Mouse (Mus musculus) MEL (cell line): ENCODE measurements at regions not wholly inside any gene's neighbourhood (a gene's known extent, or its start where the extent isn't known, plus 50 kb on each side); places are given as distances from the start of the nearest gene placed in this dataset.

Experiments
- DNase-seq: peaks from one replicate; pipeline ENCODE4 v3.0.0; 2011; ENCODE audit warnings: low read depth, low spot score
- H3K27ac ChIP-seq: 2 replicates; pipeline ENCODE4 v1.5.1; 2012; ENCODE audit warnings: low read depth, mild to moderate bottlenecking, control low read depth, low read length, moderate library complexity; ENCODE audit not compliant: control insufficient read depth
- H3K27me3 ChIP-seq, 2 experiments: fragments of 150-350 bp in 1 of 2; sonication (generic) in 1 of 2; 2 replicates each; pipeline ENCODE4 v1.6.1; 2012; ENCODE audit warnings: low read length in 2 of 2, mild to moderate bottlenecking in 2 of 2, improper control_type of control experiment in 1 of 2, moderate library complexity in 1 of 2; ENCODE audit not compliant: insufficient read depth in 2 of 2, control insufficient read depth in 1 of 2
- H3K36me3 ChIP-seq, 2 experiments: 2 replicates each; pipeline ENCODE4 v1.6.1; 2012 to 2014; ENCODE audit warnings: low read length in 2 of 2, improper control_type of control experiment in 1 of 2, inconsistent platforms in 1 of 2, mild to moderate bottlenecking in 1 of 2; ENCODE audit not compliant: insufficient read depth in 2 of 2, control insufficient read depth in 1 of 2
- H3K4me1 ChIP-seq, 2 experiments: fragments of 150-350 bp in 1 of 2; sonication (generic) in 1 of 2; 2 replicates each; pipeline ENCODE4 v1.6.1; 2012; ENCODE audit warnings: low read length in 2 of 2, improper control_type of control experiment in 1 of 2, mild to moderate bottlenecking in 1 of 2; ENCODE audit not compliant: insufficient read depth in 2 of 2, control insufficient read depth in 1 of 2
- H3K4me3 ChIP-seq, 2 experiments: fragments of 150-350 bp in 1 of 2; sonication (generic) in 1 of 2; 2 replicates each; pipeline ENCODE4 v1.5.1; 2012; ENCODE audit warnings: low read depth in 2 of 2, low read length in 2 of 2, mild to moderate bottlenecking in 2 of 2, moderate library complexity in 2 of 2, control low read depth in 1 of 2, improper control_type of control experiment in 1 of 2; ENCODE audit not compliant: control insufficient read depth in 1 of 2, insufficient read depth in 1 of 2
- H3K79me2 ChIP-seq: 2 replicates; pipeline ENCODE4 v1.6.1; 2012; ENCODE audit warnings: mild to moderate bottlenecking, low read length, moderate library complexity; ENCODE audit not compliant: control insufficient read depth, poor library complexity, insufficient read depth
- H3K9ac ChIP-seq: 2 replicates; pipeline ENCODE4 v1.6.1; 2012; ENCODE audit warnings: low read depth, mild to moderate bottlenecking, control low read depth, low read length, moderate library complexity; ENCODE audit not compliant: control insufficient read depth, poor library complexity, severe bottlenecking
- H3K9me3 ChIP-seq: fragments of 150-350 bp; sonication (generic); replicated peaks from 2 replicates; pipeline ENCODE4 v1.6.1; 2012; ENCODE audit warnings: mild to moderate bottlenecking, low read length, improper control_type of control experiment, moderate library complexity; ENCODE audit not compliant: insufficient read depth
- CHD1 ChIP-seq: IDR thresholded peaks from 2 replicates; pipeline ENCODE4 v1.6.1; 2012; ENCODE audit warnings: low read depth, mild to moderate bottlenecking, inconsistent platforms, low read length, improper control_type of control experiment
- CHD2 ChIP-seq: IDR thresholded peaks from 2 replicates; pipeline ENCODE4 v1.6.1; 2011; ENCODE audit warnings: low read length, improper control_type of control experiment
- CTCF ChIP-seq, 3 experiments: IDR thresholded peaks in 2 of 3; conservative IDR thresholded peaks in 1 of 3; 2 replicates each; pipeline ENCODE4 v1.5.1; 2011 to 2012; ENCODE audit warnings: low read length in 3 of 3, low read depth in 2 of 3, mild to moderate bottlenecking in 2 of 3, improper control_type of control experiment in 1 of 3, inconsistent platforms in 1 of 3, mixed read lengths in 1 of 3, moderate library complexity in 1 of 3; ENCODE audit not compliant: control insufficient read depth in 1 of 3, insufficient read depth in 1 of 3, poor library complexity in 1 of 3, severe bottlenecking in 1 of 3
- ETS1 ChIP-seq: IDR thresholded peaks from 2 replicates; pipeline ENCODE4 v1.6.1; 2012; ENCODE audit warnings: low read depth, mild to moderate bottlenecking, inconsistent platforms, low read length, improper control_type of control experiment, moderate library complexity
- GABPA ChIP-seq: IDR thresholded peaks from 2 replicates; pipeline ENCODE4 v1.6.1; 2012; ENCODE audit warnings: low read depth, mild to moderate bottlenecking, inconsistent platforms, low read length, improper control_type of control experiment, moderate library complexity
- GATA1 ChIP-seq: IDR thresholded peaks from 2 replicates; pipeline ENCODE4 v1.6.1; 2011; ENCODE audit warnings: low read depth, low read length, improper control_type of control experiment
- HCFC1 ChIP-seq: IDR thresholded peaks from 2 replicates; pipeline ENCODE4 v1.6.1; 2012; ENCODE audit warnings: low read depth, mild to moderate bottlenecking, inconsistent platforms, low read length, improper control_type of control experiment, moderate library complexity
- KAT2A ChIP-seq: conservative IDR thresholded peaks from 2 replicates; pipeline ENCODE4 v1.6.1; 2012; ENCODE audit warnings: low read depth, low read length, improper control_type of control experiment, inconsistent platforms
- MAZ ChIP-seq: IDR thresholded peaks from 2 replicates; pipeline ENCODE4 v1.6.1; 2012; ENCODE audit warnings: low read depth, mild to moderate bottlenecking, inconsistent platforms, low read length, improper control_type of control experiment
- MXI1 ChIP-seq: IDR thresholded peaks from 2 replicates; pipeline ENCODE4 v1.6.1; 2011; ENCODE audit warnings: mild to moderate bottlenecking, low read depth, low read length, improper control_type of control experiment
- MYB ChIP-seq: IDR thresholded peaks from 2 replicates; pipeline ENCODE4 v1.6.1; 2011; ENCODE audit warnings: mild to moderate bottlenecking, low read depth, low read length, improper control_type of control experiment
- NELFE ChIP-seq: IDR thresholded peaks from 2 replicates; pipeline ENCODE4 v1.6.1; 2011; ENCODE audit warnings: low read depth, low read length, improper control_type of control experiment
- POLR2A ChIP-seq, 2 experiments: IDR thresholded peaks; 2 replicates each; pipeline ENCODE4 v1.6.1; 2011 to 2012; ENCODE audit warnings: low read length in 2 of 2, mild to moderate bottlenecking in 2 of 2, control low read depth in 1 of 2, improper control_type of control experiment in 1 of 2, low read depth in 1 of 2, moderate library complexity in 1 of 2; ENCODE audit not compliant: control insufficient read depth in 1 of 2, insufficient read depth in 1 of 2, poor library complexity in 1 of 2
- POLR2AphosphoS2 ChIP-seq: IDR thresholded peaks from 2 replicates; pipeline ENCODE4 v1.6.1; 2011; ENCODE audit warnings: low read length, improper control_type of control experiment
- TAL1 ChIP-seq: IDR thresholded peaks from 2 replicates; pipeline ENCODE4 v1.6.1; 2012; ENCODE audit warnings: mild to moderate bottlenecking, inconsistent platforms, low read length, moderate library complexity, mixed read lengths
- TCF12 ChIP-seq: IDR thresholded peaks from 2 replicates; pipeline ENCODE4 v1.6.1; 2014; ENCODE audit warnings: low read depth, mild to moderate bottlenecking, inconsistent platforms, low read length, improper control_type of control experiment, moderate library complexity
- UBTF ChIP-seq: IDR thresholded peaks from 2 replicates; pipeline ENCODE4 v1.6.1; 2012; ENCODE audit warnings: low read depth, mild to moderate bottlenecking, inconsistent platforms, low read length, improper control_type of control experiment, moderate library complexity, borderline replicate concordance; ENCODE audit not compliant: insufficient read depth
- USF1 ChIP-seq: IDR thresholded peaks from 2 replicates; pipeline ENCODE4 v1.6.1; 2014; ENCODE audit warnings: low read depth, mild to moderate bottlenecking, inconsistent platforms, low read length, improper control_type of control experiment, moderate library complexity
- ZKSCAN1 ChIP-seq: IDR thresholded peaks from 2 replicates; pipeline ENCODE4 v1.6.1; 2012; ENCODE audit warnings: low read depth, mild to moderate bottlenecking, inconsistent platforms, low read length, improper control_type of control experiment, moderate library complexity
- ZMIZ1 ChIP-seq: IDR thresholded peaks from 2 replicates; pipeline ENCODE4 v1.6.1; 2012; ENCODE audit warnings: low read depth, mild to moderate bottlenecking, inconsistent platforms, low read length, improper control_type of control experiment, moderate library complexity
- ZNF384 ChIP-seq: IDR thresholded peaks from 2 replicates; pipeline ENCODE4 v1.6.1; 2012; ENCODE audit warnings: low read depth, mild to moderate bottlenecking, inconsistent platforms, low read length, improper control_type of control experiment

DNA sequence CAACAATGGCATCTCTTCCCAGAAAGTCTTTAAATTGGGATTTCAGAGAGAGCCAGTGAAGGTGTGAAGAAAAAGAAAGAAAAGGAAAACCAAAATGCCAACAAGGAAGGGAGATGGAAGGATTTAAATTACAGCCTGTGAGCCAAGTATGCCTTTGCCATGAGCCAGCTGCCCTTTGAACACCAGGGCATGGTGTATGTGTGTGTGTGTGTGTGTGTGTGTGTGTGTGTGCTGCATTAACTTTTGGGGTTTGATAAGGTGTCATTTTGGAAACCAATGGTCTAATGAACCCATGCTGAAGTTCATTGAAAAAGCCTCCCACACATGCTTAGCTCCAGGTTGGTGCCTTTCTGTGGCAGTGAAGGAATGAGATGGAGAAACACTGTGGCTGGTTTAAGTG is 85.2 kb upstream of the Rai14 start:
- Histone ChIP-seq H3K4me3 (no peak overlapping the region), H3K27me3 (no peaks in the 10 kb centered on the region; a peak in 1 of 4 replicates), H3K9ac (no peak overlapping the region), H3K9me3 (no peaks in the 10 kb centered on the region), H3K36me3 (no peaks in the 10 kb centered on the region), H3K4me1 (no peaks in the 10 kb centered on the region), H3K79me2 (no peaks in the 10 kb centered on the region), H3K27ac (no peak overlapping the region)
- no peak for TF ChIP-seq NELFE
- TF ChIP-seq GABPA, result no peak
- TF ChIP-seq MXI1, result no peak
- TF ChIP-seq TCF12, result no peak
- DNase-seq, result no peak

DNA sequence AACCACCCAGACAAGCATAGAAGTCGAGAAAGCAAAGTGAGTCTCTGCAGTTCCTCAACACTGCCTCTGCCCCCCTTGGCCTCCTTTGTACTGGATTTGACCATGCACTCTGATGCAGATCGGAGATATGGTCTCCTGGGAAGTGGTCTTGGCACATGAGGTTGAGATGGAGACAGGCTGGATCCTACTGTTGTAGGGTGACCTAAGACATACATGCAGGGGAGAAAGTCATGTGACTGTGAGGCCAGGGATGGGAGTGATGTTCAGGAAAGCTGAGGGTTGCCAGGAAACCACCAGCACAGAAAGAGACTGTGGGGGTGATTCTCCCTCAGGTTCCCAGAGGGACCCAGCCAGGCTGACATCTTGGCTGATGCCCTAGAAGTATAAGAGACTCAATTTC is 99.8 kb upstream of the Rai14 start:
- no peak overlapping the region for H3K4me3 ChIP-seq
- TF ChIP-seq MXI1 (no peak), CHD2 (no peak), ZNF384 (no peak), UBTF (no peak), MAZ (no peak), TCF12 (no peak), CHD1 (no peak), POLR2AphosphoS2 (no peak), KAT2A (no peak), CTCF (IDR thresholded peaks at IDR 0.05 in 2 of 3, conservative IDR thresholded peaks at IDR 0.05 in 1 of 3; ENCODE audit: control insufficient read depth in 1 of 3, insufficient read depth in 1 of 3, low read depth in 2 of 3, low read length in 3 of 3, poor library complexity in 1 of 3, severe bottlenecking in 1 of 3) (no peak), GABPA (no peak), GATA1 (no peak), ETS1 (no peak), USF1 (no peak), TAL1 (no peak), MYB (no peak), POLR2A (IDR thresholded peaks at IDR 0.05; ENCODE audit: control insufficient read depth in 1 of 2, insufficient read depth in 1 of 2, low read depth in 1 of 2, low read length in 2 of 2, poor library complexity in 1 of 2) (no peak), ZKSCAN1 (no peak), ZMIZ1 (no peak), HCFC1 (no peak)
- H3K27ac ChIP-seq, result no peak overlapping the region
- H3K36me3 ChIP-seq, result no peaks in the 10 kb centered on the region
- H3K27me3 ChIP-seq, result no peaks in the 10 kb centered on the region
- H3K9ac ChIP-seq, result no peak overlapping the region
- DNase-seq, result no peak
- no peaks in the 10 kb centered on the region for H3K4me1 ChIP-seq
- H3K9me3 ChIP-seq, result no peaks in the 10 kb centered on the region
- no peaks in the 10 kb centered on the region for H3K79me2 ChIP-seq
